Mouse (Mus musculus) intestine, embryonic 15.5 days (tissue): ENCODE measurements around the gene R3hdml. TPM values are rescaled to one million over a fixed set of nuclear protein-coding genes. Genes with fewer than 3 reads are reported as not detected.

Experiments
- ATAC-seq: fragments of 200-750 bp; cut with Nextera tagmentation; 2 replicates; pipeline ENCODE4 v1.8.0; 2017; ENCODE audit warnings: moderate TSS enrichment, moderate library complexity
- H3K27ac ChIP-seq: fragments of 300-500 bp; sonication (generic); 2 replicates; pipeline ENCODE4 v1.5.1; 2015; ENCODE audit warnings: mild to moderate bottlenecking, inconsistent platforms
- H3K27me3 ChIP-seq: fragments of 300-500 bp; sonication (generic); replicated peaks from 2 replicates; pipeline ENCODE4 v1.6.1; 2015; ENCODE audit warnings: inconsistent platforms
- H3K36me3 ChIP-seq: fragments of 300-500 bp; sonication (generic); 2 replicates; pipeline ENCODE4 v1.6.1; 2015; ENCODE audit warnings: inconsistent platforms
- H3K4me1 ChIP-seq: fragments of 300-500 bp; sonication (generic); replicated peaks from 2 replicates; pipeline ENCODE4 v1.6.1; 2015; ENCODE audit warnings: inconsistent platforms
- H3K4me2 ChIP-seq: fragments of 300-500 bp; sonication (generic); replicated peaks from 2 replicates; pipeline ENCODE4 v1.6.1; 2015; ENCODE audit warnings: mild to moderate bottlenecking, inconsistent platforms
- H3K4me3 ChIP-seq: fragments of 300-500 bp; sonication (generic); replicated peaks from 2 replicates; pipeline ENCODE4 v1.5.1; 2015; ENCODE audit warnings: inconsistent platforms
- H3K9ac ChIP-seq: fragments of 300-500 bp; sonication (generic); 2 replicates; pipeline ENCODE4 v1.6.1; 2015; ENCODE audit warnings: inconsistent platforms
- H3K9me3 ChIP-seq: fragments of 300-500 bp; sonication (generic); 2 replicates; pipeline ENCODE4 v1.6.1; 2016; ENCODE audit warnings: inconsistent platforms
- WGBS: fragments of 180-500 bp; shearing (Covaris S2); methylation state at CpG from one replicate; pipeline ENCODE4 v1.1.7; 2015; 5-methylcytosine and 5-hydroxymethylcytosine counted together
- polyA plus RNA-seq: library from polyadenylated mRNA; unstranded; fragments of >200 nt; fragmentation: Nextera tagmentation; extraction: Ambion mirVana; gene quantifications from 2 replicates; pipeline ENCODE4 v1.2.1, GENCODE M21; 2015

Gene R3hdml
- polyA plus RNA-seq, 1 experiment from 2014 or later: 0.39 TPM

- H3K4me1 ChIP-seq: peaks cover 5% of the 10 kb centered on the region
- no peak overlapping the region for H3K4me3 ChIP-seq
- H3K27me3 ChIP-seq: peaks cover 6% of the 10 kb centered on the region; the same call in 1 of the 2 replicates
- no peaks in the 10 kb centered on the region for H3K36me3 ChIP-seq
- H3K4me2 ChIP-seq: no peak overlapping the region
- 55% methylated on average over 18 of the region's 18 CpGs for WGBS
- no peaks in the 10 kb centered on the region for H3K9me3 ChIP-seq
- H3K27ac ChIP-seq: no peak overlapping the region
- ATAC-seq: peak; percentile 15; the same call in 1 of the 2 replicates
- no peak overlapping the region for H3K9ac ChIP-seq
These were observed 11.8 kb upstream of the R3hdml start for GRCm38 (mm10) chr2:163480191-163480825.

GRCm38 (mm10) chr2:163481539-163482029, 10.5 kb upstream of the R3hdml start:
- peaks cover 5% of the 10 kb centered on the region for H3K4me1 ChIP-seq
- H3K9ac ChIP-seq: peak overlapping the region; percentile 12; the same call in 1 of the 2 replicates
- peak overlapping the region; percentile 23 for H3K4me3 ChIP-seq
- 3% methylated on average over 21 of the region's 21 CpGs for WGBS
- no peaks in the 10 kb centered on the region for H3K9me3 ChIP-seq
- no peaks in the 10 kb centered on the region for H3K36me3 ChIP-seq
- peak; percentile 85 for ATAC-seq
- H3K4me2 ChIP-seq: peak overlapping the region; percentile 68
- H3K27me3 ChIP-seq: peaks cover 6% of the 10 kb centered on the region; the same call in 1 of the 2 replicates
- no peak overlapping the region for H3K27ac ChIP-seq

GRCm38 (mm10) chr2:163487360-163487759, 4.8 kb upstream of the R3hdml start:
- WGBS: 79% methylated on average over 3 of the region's 3 CpGs
- no peak overlapping the region for H3K9ac ChIP-seq
- H3K4me1 ChIP-seq: no peaks in the 10 kb centered on the region

GRCm38 (mm10) chr2:163489725-163490291, 2.3 kb upstream of the R3hdml start:
- Histone ChIP-seq H3K4me1 (peaks cover 8% of the 10 kb centered on the region; the same call in 1 of the 2 replicates), H3K9me3 (no peaks in the 10 kb centered on the region), H3K36me3 (no peaks in the 10 kb centered on the region), H3K27ac (no peak overlapping the region), H3K4me2 (no peak overlapping the region), H3K27me3 (no peaks in the 10 kb centered on the region), H3K9ac (no peak overlapping the region), H3K4me3 (no peak overlapping the region)
- WGBS: 64% methylated on average over 5 of the region's 5 CpGs
- no peak for ATAC-seq

More at GRCm38 (mm10) chr2:163487360-163487759, 4.8 kb upstream of the R3hdml start:
- Histone ChIP-seq H3K27ac (no peak overlapping the region), H3K4me2 (no peak overlapping the region), H3K27me3 (no peaks in the 10 kb centered on the region), H3K9me3 (no peaks in the 10 kb centered on the region), H3K4me3 (no peak overlapping the region), H3K36me3 (no peaks in the 10 kb centered on the region)
- no peak for ATAC-seq

- Histone ChIP-seq H3K4me1 (peaks cover 8% of the 10 kb centered on the region; the same call in 1 of the 2 replicates), H3K4me3 (no peak overlapping the region), H3K9me3 (no peaks in the 10 kb centered on the region), H3K27ac (no peak overlapping the region), H3K9ac (no peak overlapping the region), H3K27me3 (no peaks in the 10 kb centered on the region), H3K36me3 (no peaks in the 10 kb centered on the region), H3K4me2 (no peak overlapping the region)
- no peak for ATAC-seq
- WGBS: 88% methylated on average over 17 of the region's 17 CpGs
These were observed 1.5 kb upstream of the R3hdml start for GRCm38 (mm10) chr2:163490656-163491055.

GRCm38 (mm10) chr2:163491351-163491750, 767 bp upstream of the R3hdml start:
- Histone ChIP-seq H3K27ac (no peak overlapping the region), H3K36me3 (no peaks in the 10 kb centered on the region), H3K27me3 (no peaks in the 10 kb centered on the region), H3K4me2 (no peak overlapping the region), H3K4me1 (peaks cover 8% of the 10 kb centered on the region; the same call in 1 of the 2 replicates), H3K9ac (no peak overlapping the region), H3K9me3 (no peaks in the 10 kb centered on the region), H3K4me3 (no peak overlapping the region)
- ATAC-seq: no peak
- WGBS: 51% methylated on average over 7 of the region's 7 CpGs

- no peak overlapping the region for H3K27ac ChIP-seq
- H3K9me3 ChIP-seq: no peaks in the 10 kb centered on the region
- no peak overlapping the region for H3K4me3 ChIP-seq
- no peak overlapping the region; the same call in 1 of the 2 replicates for H3K9ac ChIP-seq
- no peaks in the 10 kb centered on the region for H3K36me3 ChIP-seq
- H3K27me3 ChIP-seq: no peaks in the 10 kb centered on the region
- no peak for ATAC-seq
- WGBS: 46% methylated on average over 5 of the region's 5 CpGs
- H3K4me1 ChIP-seq: peaks cover 8% of the 10 kb centered on the region; the same call in 1 of the 2 replicates
- H3K4me2 ChIP-seq: no peak overlapping the region
These were observed 913 bp downstream of the R3hdml start for GRCm38 (mm10) chr2:163493031-163493430.

GRCm38 (mm10) chr2:163493976-163494375, 1.9 kb downstream of the R3hdml start:
- H3K4me2 ChIP-seq: 0 out of 2 replicates have a peak overlapping the region, but pooled peaks have one; percentile 2

GRCm38 (mm10) chr2:163494456-163494855, 2.3 kb downstream of the R3hdml start:
- H3K36me3 ChIP-seq: no peaks in the 10 kb centered on the region
- 40% methylated on average over 6 of the region's 6 CpGs for WGBS
- H3K4me3 ChIP-seq: no peak overlapping the region
- H3K9ac ChIP-seq: no peak overlapping the region
- ATAC-seq: no peak
- H3K27me3 ChIP-seq: no peaks in the 10 kb centered on the region
- H3K9me3 ChIP-seq: no peaks in the 10 kb centered on the region
- no peak overlapping the region for H3K27ac ChIP-seq
- no peak overlapping the region for H3K4me2 ChIP-seq
- H3K4me1 ChIP-seq: peaks cover 8% of the 10 kb centered on the region; the same call in 1 of the 2 replicates

More at GRCm38 (mm10) chr2:163493976-163494375, 1.9 kb downstream of the R3hdml start:
- 10% methylated on average over 5 of the region's 5 CpGs for WGBS
- ATAC-seq: 0 out of 2 replicates have a peak, but pooled peaks have one; percentile 32
- Histone ChIP-seq H3K9me3 (no peaks in the 10 kb centered on the region), H3K4me3 (no peak overlapping the region), H3K27ac (no peak overlapping the region), H3K36me3 (no peaks in the 10 kb centered on the region), H3K27me3 (no peaks in the 10 kb centered on the region), H3K4me1 (peaks cover 8% of the 10 kb centered on the region; the same call in 1 of the 2 replicates), H3K9ac (no peak overlapping the region)

- ATAC-seq: no peak
- no peaks in the 10 kb centered on the region for H3K27me3 ChIP-seq
- 73% methylated on average over 2 of the region's 2 CpGs for WGBS
These were observed 10.1 kb downstream of the R3hdml start for GRCm38 (mm10) chr2:163502219-163502618.

GRCm38 (mm10) chr2:163503191-163503590, 11.1 kb downstream of the R3hdml start:
- H3K4me1 ChIP-seq: peaks cover 8% of the 10 kb centered on the region; the same call in 1 of the 2 replicates
- H3K9me3 ChIP-seq: no peaks in the 10 kb centered on the region
- no peaks in the 10 kb centered on the region for H3K36me3 ChIP-seq
- 53% methylated on average over 7 of the region's 7 CpGs for WGBS
- peak overlapping the region; percentile 19 for H3K4me2 ChIP-seq
- H3K9ac ChIP-seq: no peak overlapping the region
- ATAC-seq: peak; percentile 19
- peak overlapping the region; percentile 66 for H3K27ac ChIP-seq
- H3K27me3 ChIP-seq: no peaks in the 10 kb centered on the region
- no peak overlapping the region for H3K4me3 ChIP-seq

More at GRCm38 (mm10) chr2:163502219-163502618, 10.1 kb downstream of the R3hdml start:
- Histone ChIP-seq H3K27ac (no peak overlapping the region), H3K4me3 (no peak overlapping the region), H3K36me3 (no peaks in the 10 kb centered on the region), H3K4me2 (no peak overlapping the region), H3K4me1 (peaks cover 8% of the 10 kb centered on the region; the same call in 1 of the 2 replicates), H3K9ac (no peak overlapping the region), H3K9me3 (no peaks in the 10 kb centered on the region)

- Histone ChIP-seq H3K4me3 (peak within 1 kb of the TSS; percentile 43), H3K4me1 (peaks cover 10% of the 10 kb centered on the region), H3K36me3 (no peaks in the 10 kb centered on the region), H3K9me3 (no peaks in the 10 kb centered on the region), H3K27ac (peak within 1 kb of the TSS; percentile 77), H3K4me2 (peak within 1 kb of the TSS; percentile 43), H3K27me3 (no peaks in the 10 kb centered on the region), H3K9ac (peak within 1 kb of the TSS; percentile 41)
- peak; percentile 90 for ATAC-seq
- whole genome bisulfite sequencing: 55% methylated on average over 10 of the region's 10 CpGs
These were observed 14.3 kb downstream of the R3hdml start, which contains the start of gene Hnf4a for GRCm38 (mm10) chr2:163506300-163507004. Hnf4a (plus strand) TSS chr2:163506808.
